Mouse (Mus musculus) thymus, postnatal 10 days (tissue): ENCODE results near the gene Odaph.
"Not testable (repeated sequence)": the region's sequence is repeated elsewhere in the genome, so short reads cannot be mapped to it uniquely, and the experiment has no call there.

ENCODE experiments used
- DNase-seq, 2 experiments: peaks; one replicate each; pipeline ENCODE4 v3.0.0; 2021; ENCODE audit warnings: low spot score in 2 of 2

Gene Odaph

GRCm38 (mm10) chr5:91987236-91987635 is at the start of gene Odaph:
TSS of gene Odaph (plus strand) at chr5:91987475.
- DNase-seq: no peak

- DNase-seq: not testable (repeated sequence)
These were observed 41.7 kb upstream of the Odaph start for GRCm38 (mm10) chr5:91945609-91946008.

- DNase-seq: no peak
These were observed 40.3 kb upstream of the Odaph start for GRCm38 (mm10) chr5:91947008-91947407.

- no peak for DNase-seq
These were observed 37.8 kb upstream of the Odaph start for GRCm38 (mm10) chr5:91949441-91949840.

- DNase-seq: no peak
These were observed 35.9 kb upstream of the Odaph start for GRCm38 (mm10) chr5:91951404-91951803.

GRCm38 (mm10) chr5:91956991-91957760 is 30.1 kb upstream of the Odaph start:
- DNase-seq: no peak

- no peak for DNase-seq
These were observed 28.2 kb upstream of the Odaph start for GRCm38 (mm10) chr5:91959096-91959495.

GRCm38 (mm10) chr5:91959986-91960385 is 27.3 kb upstream of the Odaph start:
- no peak for DNase-seq

GRCm38 (mm10) chr5:91960606-91961254 is 26.5 kb upstream of the Odaph start:
- no peak for DNase-seq

GRCm38 (mm10) chr5:91961370-91961769 is 25.9 kb upstream of the Odaph start:
- no peak for DNase-seq

- no peak for DNase-seq
These were observed 25.0 kb upstream of the Odaph start for GRCm38 (mm10) chr5:91962259-91962638.

GRCm38 (mm10) chr5:91962639-91963440 is 24.4 kb upstream of the Odaph start, which contains the start of gene Rchy1:
TSS of gene Rchy1 (minus strand) at chr5:91963068.
- peak; percentile 94 to 95 for DNase-seq

GRCm38 (mm10) chr5:91972046-91972445 is 15.2 kb upstream of the Odaph start:
- no peak for DNase-seq

GRCm38 (mm10) chr5:91974002-91974401 is 13.3 kb upstream of the Odaph start:
- DNase-seq: no peak

- no peak for DNase-seq
These were observed 11.5 kb upstream of the Odaph start for GRCm38 (mm10) chr5:91975758-91976157.

GRCm38 (mm10) chr5:91976566-91977396 is 10.5 kb upstream of the Odaph start:
- DNase-seq: no peak

GRCm38 (mm10) chr5:91977397-91977770 is 9.9 kb upstream of the Odaph start:
- no peak for DNase-seq

GRCm38 (mm10) chr5:91981176-91981840 is 6.0 kb upstream of the Odaph start:
- DNase-seq: no peak

GRCm38 (mm10) chr5:91983490-91983889 is 3.8 kb upstream of the Odaph start:
- no peak for DNase-seq

GRCm38 (mm10) chr5:91985721-91986120 is 1.6 kb upstream of the Odaph start:
- no peak for DNase-seq

GRCm38 (mm10) chr5:91987799-91988198 is 524 bp downstream of the Odaph start:
- no peak for DNase-seq
